Mouse (Mus musculus) heart, embryonic 11.5 days (tissue): ENCODE measurements around the gene Ankib1. TPM values are rescaled to one million over a fixed set of nuclear protein-coding genes. Genes with fewer than 3 reads are reported as not detected.
"Not testable (repeated sequence)": the region's sequence is repeated elsewhere in the genome, so short reads cannot be mapped to it uniquely, and the experiment has no call there.

ENCODE experiments used
- ATAC-seq: fragments of 200-750 bp; cut with Nextera tagmentation; replicated peaks from 2 replicates; pipeline ENCODE4 v1.8.0; 2017; ENCODE audit warnings: moderate library complexity; ENCODE audit not compliant: insufficient number of reproducible peaks, low FRiP score, low TSS enrichment
- H3K27ac ChIP-seq: fragments of 300-500 bp; sonication (generic); 2 replicates; pipeline ENCODE4 v1.5.1; 2014; ENCODE audit warnings: mild to moderate bottlenecking, low read depth, low read length
- H3K27me3 ChIP-seq: fragments of 300-500 bp; sonication (generic); 2 replicates; pipeline ENCODE4 v1.6.1; 2014; ENCODE audit warnings: mild to moderate bottlenecking, low read length, mixed read lengths; ENCODE audit not compliant: control insufficient read depth, insufficient read depth
- H3K36me3 ChIP-seq: fragments of 300-500 bp; sonication (generic); 2 replicates; pipeline ENCODE4 v1.6.1; 2014; ENCODE audit warnings: mild to moderate bottlenecking, low read length, moderate library complexity, mixed read lengths; ENCODE audit not compliant: control insufficient read depth, insufficient read depth
- H3K4me1 ChIP-seq: fragments of 300-500 bp; sonication (generic); 2 replicates; pipeline ENCODE4 v1.6.1; 2014; ENCODE audit warnings: low read length; ENCODE audit not compliant: control insufficient read depth, insufficient read depth
- H3K4me2 ChIP-seq: fragments of 300-500 bp; sonication (generic); 2 replicates; pipeline ENCODE4 v1.6.1; 2014; ENCODE audit warnings: mild to moderate bottlenecking, moderate library complexity
- H3K4me3 ChIP-seq: fragments of 300-500 bp; sonication (generic); 2 replicates; pipeline ENCODE4 v1.5.1; 2014; ENCODE audit warnings: low read depth, low read length
- H3K9ac ChIP-seq: fragments of 300-500 bp; sonication (generic); 2 replicates; pipeline ENCODE4 v1.6.1; 2014; ENCODE audit warnings: mild to moderate bottlenecking, low read depth, low read length, moderate library complexity
- H3K9me3 ChIP-seq: fragments of 300-500 bp; sonication (generic); replicated peaks from 2 replicates; pipeline ENCODE4 v1.6.1; 2016; ENCODE audit warnings: low read length; ENCODE audit not compliant: control insufficient read depth
- WGBS: fragments of 180-500 bp; shearing (Covaris S2); extraction: QIAGEN DNeasy Blood & Tissue Kit; methylation state at CpG from one replicate; pipeline ENCODE4 v1.1.7; 2014; ENCODE audit not compliant: insufficient replicate concordance; 5-methylcytosine and 5-hydroxymethylcytosine counted together
- polyA plus RNA-seq: library from polyadenylated mRNA; unstranded; fragments of >200 nt; fragmentation: Nextera tagmentation; extraction: Ambion mirVana; gene quantifications from 2 replicates; pipeline ENCODE4 v1.2.1, GENCODE M21; 2014

Gene Ankib1
- polyA plus RNA-seq, 1 experiment from 2014 or later = 10.5 TPM

- H3K4me3 ChIP-seq, H3K9me3 ChIP-seq, H3K27ac ChIP-seq, ATAC-seq, H3K27me3 ChIP-seq, H3K9ac ChIP-seq, H3K36me3 ChIP-seq, H3K4me1 ChIP-seq, H3K4me2 ChIP-seq: not testable (repeated sequence)
Measured at GRCm38 (mm10) chr5:3798656-3799055, 4.1 kb downstream of the Ankib1 start.

- H3K36me3 ChIP-seq, H3K27me3 ChIP-seq, H3K27ac ChIP-seq, H3K9ac ChIP-seq, H3K4me1 ChIP-seq, H3K9me3 ChIP-seq, H3K4me3 ChIP-seq, ATAC-seq, H3K4me2 ChIP-seq: not testable (repeated sequence)
- 93% methylated on average over 2 of the region's 2 CpGs for WGBS
Measured at GRCm38 (mm10) chr5:3797101-3797500, 5.6 kb downstream of the Ankib1 start.

- no peaks in the 10 kb centered on the region for H3K27me3 ChIP-seq
- no peak overlapping the region for H3K9ac ChIP-seq
- no peak overlapping the region for H3K4me2 ChIP-seq
- no peak overlapping the region for H3K4me3 ChIP-seq
- H3K4me1 ChIP-seq = no peaks in the 10 kb centered on the region
- no peak overlapping the region for H3K27ac ChIP-seq
- no peak for ATAC-seq
- H3K36me3 ChIP-seq = no peaks in the 10 kb centered on the region
- no peaks in the 10 kb centered on the region for H3K9me3 ChIP-seq
Measured at GRCm38 (mm10) chr5:3791048-3791447, 11.7 kb downstream of the Ankib1 start.

- H3K4me1 ChIP-seq = no peaks in the 10 kb centered on the region
- no peaks in the 10 kb centered on the region for H3K36me3 ChIP-seq
- H3K27me3 ChIP-seq = no peaks in the 10 kb centered on the region
- H3K4me2 ChIP-seq = no peak overlapping the region
- ATAC-seq = no peak
- H3K9ac ChIP-seq = no peak overlapping the region
- H3K4me3 ChIP-seq = no peak overlapping the region
- no peaks in the 10 kb centered on the region for H3K9me3 ChIP-seq
- 80% methylated on average over 4 of the region's 4 CpGs for WGBS
- H3K27ac ChIP-seq = no peak overlapping the region
Measured at GRCm38 (mm10) chr5:3787548-3787947, 15.2 kb downstream of the Ankib1 start.

DNA sequence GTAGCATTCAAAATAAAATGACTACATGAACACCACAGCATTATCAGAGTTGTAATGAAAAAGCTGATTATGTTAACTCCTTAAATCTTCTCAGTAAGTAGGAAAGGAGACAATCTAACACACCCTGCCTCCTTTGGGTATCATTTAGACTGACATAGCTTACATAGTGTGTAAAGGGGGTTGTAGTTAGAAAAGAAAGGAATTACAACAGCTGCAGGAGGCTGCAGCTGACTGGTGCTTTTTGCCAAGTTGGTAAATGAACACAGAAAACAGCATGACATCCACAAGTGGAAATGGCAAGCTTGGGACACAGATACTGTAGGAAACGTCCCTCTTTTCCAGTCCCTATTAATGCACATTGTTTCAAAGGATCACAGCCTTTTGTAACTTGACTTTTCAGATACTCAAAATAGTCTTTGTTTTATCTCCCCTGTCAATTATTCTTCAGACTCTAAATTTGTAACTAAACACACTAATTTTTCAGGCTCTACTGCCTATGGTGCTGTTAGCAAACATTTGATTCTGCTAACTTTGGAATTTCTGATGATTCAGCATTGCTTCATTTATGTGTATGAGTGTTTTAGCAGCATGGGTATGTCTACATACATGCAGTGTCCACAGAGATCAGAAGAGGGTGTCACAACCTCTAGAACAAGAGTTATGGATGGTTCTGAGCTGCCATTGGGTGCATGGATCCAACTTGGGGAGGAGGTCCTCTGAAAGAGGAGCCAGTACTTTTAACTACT is 17.8 kb downstream of the Ankib1 start:
- Histone ChIP-seq H3K4me1 (no peaks in the 10 kb centered on the region), H3K4me2 (no peak overlapping the region), H3K9me3 (no peaks in the 10 kb centered on the region), H3K4me3 (no peak overlapping the region), H3K36me3 (no peaks in the 10 kb centered on the region), H3K27me3 (no peaks in the 10 kb centered on the region), H3K9ac (no peak overlapping the region), H3K27ac (no peak overlapping the region)
- WGBS = 62% methylated on average over 1 of the region's 1 CpGs
- no peak for ATAC-seq

GRCm38 (mm10) chr5:3783947-3784681 is 18.6 kb downstream of the Ankib1 start:
- H3K36me3 ChIP-seq = no peaks in the 10 kb centered on the region
- H3K9me3 ChIP-seq = no peaks in the 10 kb centered on the region
- H3K9ac ChIP-seq = no peak overlapping the region
- H3K27me3 ChIP-seq = no peaks in the 10 kb centered on the region
- H3K27ac ChIP-seq = no peak overlapping the region
- H3K4me3 ChIP-seq = no peak overlapping the region
- ATAC-seq = no peak
- no peaks in the 10 kb centered on the region for H3K4me1 ChIP-seq
- H3K4me2 ChIP-seq = no peak overlapping the region
- WGBS = 79% methylated on average over 2 of the region's 2 CpGs

DNA sequence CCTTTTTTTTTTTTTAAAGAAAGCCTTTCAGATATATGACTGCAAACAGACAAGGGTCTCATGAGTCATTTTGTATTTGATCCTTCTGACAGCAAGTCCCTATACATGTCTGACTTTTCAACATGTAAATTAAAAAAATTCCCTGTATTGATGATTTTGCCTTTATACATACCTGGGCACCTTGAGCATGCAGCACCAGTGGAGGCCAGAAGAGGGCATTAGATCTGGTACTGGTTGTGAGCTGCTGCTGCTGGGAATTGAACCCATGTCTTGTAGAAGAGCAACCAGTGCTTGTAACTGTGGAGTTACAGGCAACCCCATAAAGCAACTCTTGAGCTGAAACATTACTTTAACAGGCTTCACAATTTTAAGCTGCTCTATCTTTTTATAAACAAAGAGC is 20.1 kb downstream of the Ankib1 start:
- Histone ChIP-seq H3K4me2 (no peak overlapping the region), H3K27me3 (no peaks in the 10 kb centered on the region), H3K4me1 (no peaks in the 10 kb centered on the region), H3K9me3 (no peaks in the 10 kb centered on the region), H3K27ac (no peak overlapping the region), H3K9ac (no peak overlapping the region), H3K36me3 (no peaks in the 10 kb centered on the region), H3K4me3 (no peak overlapping the region)
- ATAC-seq = no peak

DNA sequence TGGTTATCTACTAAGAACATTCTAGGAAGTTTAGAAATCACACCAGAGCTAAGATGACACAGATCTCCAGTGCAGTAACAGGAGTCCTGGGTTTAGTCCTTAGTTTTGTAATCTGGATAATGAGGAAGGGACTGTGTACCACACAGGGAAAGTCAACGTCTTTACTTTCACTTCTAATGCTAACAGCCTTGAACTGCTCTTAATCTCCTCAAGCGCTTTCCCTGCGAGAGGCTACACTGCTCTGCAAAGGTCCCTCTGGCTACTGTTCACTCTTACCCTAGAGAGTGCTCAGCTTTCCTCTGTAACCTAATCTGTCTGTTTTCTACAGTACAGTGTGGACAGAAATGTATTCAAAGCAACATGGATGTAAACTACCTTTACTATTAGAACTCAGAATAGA is 30.7 kb downstream of the Ankib1 start:
- Histone ChIP-seq H3K4me3 (no peak overlapping the region), H3K9ac (no peak overlapping the region), H3K4me2 (no peak overlapping the region), H3K4me1 (no peaks in the 10 kb centered on the region), H3K36me3 (0 out of 2 replicates have a peak, but pooled peaks cover 3% of the 10 kb centered on the region), H3K9me3 (no peaks in the 10 kb centered on the region), H3K27ac (no peak overlapping the region), H3K27me3 (no peaks in the 10 kb centered on the region)
- WGBS = 60% methylated on average over 3 of the region's 3 CpGs
- no peak for ATAC-seq

- Histone ChIP-seq H3K27me3 (no peaks in the 10 kb centered on the region), H3K4me1 (no peaks in the 10 kb centered on the region), H3K4me3 (no peak overlapping the region), H3K9me3 (no peaks in the 10 kb centered on the region), H3K4me2 (no peak overlapping the region), H3K36me3 (0 out of 2 replicates have a peak, but pooled peaks cover 3% of the 10 kb centered on the region), H3K9ac (no peak overlapping the region), H3K27ac (no peak overlapping the region)
- no peak for ATAC-seq
- 93% methylated on average over 3 of the region's 3 CpGs for WGBS
Measured at GRCm38 (mm10) chr5:3771512-3771911, 31.2 kb downstream of the Ankib1 start.
